Mouse (Mus musculus) right cerebral cortex, postnatal 10 days (tissue): ENCODE measurements at regions not wholly inside any gene's neighbourhood (a gene's known extent, or its start where the extent isn't known, plus 50 kb on each side); places are given as distances from the start of the nearest gene placed in this dataset.

ENCODE experiments used
- DNase-seq, 2 experiments: peaks; one replicate each; pipeline ENCODE4 v3.0.0; 2021; ENCODE audit warnings: low spot score in 2 of 2

- DNase-seq, result no peak
Measured at GRCm38 (mm10) chr4:12769092-12769491, 597.3 kb upstream of the Fam92a start.

GRCm38 (mm10) chr4:12766763-12767162 lies 594.9 kb upstream of the Fam92a start:
- no peak for DNase-seq

- DNase-seq, result no peak
Measured at GRCm38 (mm10) chr4:12750817-12751216, 579.0 kb upstream of the Fam92a start.

- no peak for DNase-seq
Measured at GRCm38 (mm10) chr4:12749874-12750273, 578.1 kb upstream of the Fam92a start.

DNA sequence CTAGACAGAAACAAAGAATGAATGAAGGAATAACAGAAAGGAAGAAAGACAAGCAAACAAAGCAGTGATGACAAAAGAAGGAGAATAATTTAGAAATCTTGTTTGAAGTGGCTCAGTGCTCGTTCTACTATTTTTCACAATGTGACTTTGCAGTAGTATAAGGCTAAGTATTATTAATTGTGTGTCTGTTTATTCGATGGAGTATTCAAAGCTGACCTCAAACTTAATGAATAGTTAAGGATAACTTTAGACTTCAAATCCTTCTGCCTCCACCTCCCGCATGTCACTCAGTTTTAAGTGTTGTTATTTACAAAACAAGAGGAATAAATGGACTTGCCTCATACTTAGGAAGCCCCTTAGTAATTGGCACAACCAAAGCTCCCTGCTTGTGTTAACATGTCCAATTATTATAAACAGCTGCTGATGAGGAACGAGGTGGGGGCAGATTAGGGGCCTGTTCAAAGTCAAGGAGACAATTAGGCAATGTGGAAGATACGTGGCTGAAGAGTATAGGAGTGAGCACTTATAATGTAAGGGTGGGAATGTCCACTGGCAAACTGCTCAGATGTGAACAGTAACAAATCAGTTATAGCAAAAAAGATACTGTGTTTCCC lies 572.0 kb upstream of the Fam92a start:
- DNase-seq, result no peak

GRCm38 (mm10) chr4:12736411-12736810 lies 564.6 kb upstream of the Fam92a start:
- DNase-seq, result no peak

- DNase-seq, result no peak
Measured at GRCm38 (mm10) chr4:12700189-12700588, 528.4 kb upstream of the Fam92a start.

- no peak for DNase-seq
Measured at GRCm38 (mm10) chr4:12677814-12678213, 506.0 kb upstream of the Fam92a start.

DNA sequence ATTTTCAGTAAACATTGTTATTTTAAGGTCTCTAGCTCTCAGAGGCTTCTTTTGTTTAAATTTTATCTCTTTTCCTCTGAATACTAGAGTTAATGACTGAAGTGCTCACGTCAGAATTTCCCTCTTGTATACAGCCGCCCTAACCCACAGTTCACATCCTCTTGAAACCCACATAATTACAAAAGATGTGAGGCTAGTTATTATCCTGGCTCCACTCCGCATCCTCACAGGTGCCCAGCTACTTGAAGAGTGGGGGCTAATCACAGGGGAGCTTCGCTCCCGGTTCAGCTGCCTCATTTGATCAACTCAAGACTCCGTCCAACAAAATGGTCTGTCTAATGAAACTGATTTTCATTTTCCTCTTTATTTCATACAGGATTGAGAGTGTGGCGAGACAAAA lies 499.6 kb upstream of the Fam92a start:
- DNase-seq, result no peak

DNA sequence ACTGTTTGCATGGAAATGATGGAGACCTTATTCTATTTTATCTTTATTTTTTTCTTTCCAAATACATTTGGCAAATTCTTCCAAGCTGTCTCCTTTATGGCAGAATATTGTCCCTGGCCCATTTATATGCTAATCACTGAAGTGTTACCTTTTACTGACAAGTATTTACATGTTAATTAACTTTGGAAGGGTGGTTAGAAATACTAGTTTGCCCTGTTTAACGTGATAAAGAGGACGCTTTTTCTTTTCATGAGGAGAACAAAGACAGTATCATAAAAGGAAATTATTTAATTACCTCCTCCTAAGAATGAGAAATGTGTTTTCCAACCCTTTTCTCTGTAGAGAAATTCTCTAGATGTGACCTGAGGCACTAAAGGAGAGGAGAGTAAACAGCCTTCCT lies 491.4 kb upstream of the Fam92a start:
- no peak for DNase-seq

DNA sequence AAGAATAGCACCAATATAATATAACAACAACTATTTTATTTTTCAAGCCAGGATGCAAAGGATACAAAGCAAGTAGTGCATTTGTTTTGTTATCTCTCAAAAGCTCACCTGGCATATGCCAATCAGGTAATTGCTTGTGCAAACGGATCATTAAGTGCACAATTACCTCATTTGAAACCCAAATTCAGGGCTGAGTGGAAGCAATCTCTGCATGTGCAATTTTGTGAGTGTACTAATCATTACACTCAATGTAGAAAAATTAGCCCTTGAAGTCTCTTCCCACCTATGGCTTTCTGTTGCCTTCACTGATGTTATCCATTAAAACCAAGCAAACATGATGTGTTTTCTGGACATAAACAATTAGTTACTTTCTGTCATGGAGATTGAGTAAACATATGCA lies 490.9 kb upstream of the Fam92a start:
- DNase-seq, result no peak

- no peak for DNase-seq
Measured at GRCm38 (mm10) chr4:12659084-12659483, 487.3 kb upstream of the Fam92a start.

DNA sequence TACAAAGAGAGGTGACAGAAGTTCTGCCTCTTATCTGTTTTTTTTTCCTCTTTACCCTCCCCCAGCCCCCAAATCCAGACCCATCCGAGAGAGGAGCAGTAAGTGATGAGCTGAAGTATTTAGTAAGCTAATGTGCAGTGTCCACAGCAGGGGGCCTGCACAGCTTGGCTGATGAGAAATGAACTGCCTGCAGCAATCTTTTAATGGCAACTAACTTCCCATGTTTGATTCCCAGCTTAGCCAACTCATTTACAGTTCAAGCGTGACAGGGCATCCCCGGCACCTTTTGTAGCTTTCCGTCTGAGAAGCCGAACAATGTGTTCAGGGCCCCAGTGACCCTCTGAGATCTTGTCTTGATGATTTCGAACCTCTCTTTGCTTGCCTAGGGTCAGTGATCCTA lies 486.8 kb upstream of the Fam92a start:
- DNase-seq, result no peak

DNA sequence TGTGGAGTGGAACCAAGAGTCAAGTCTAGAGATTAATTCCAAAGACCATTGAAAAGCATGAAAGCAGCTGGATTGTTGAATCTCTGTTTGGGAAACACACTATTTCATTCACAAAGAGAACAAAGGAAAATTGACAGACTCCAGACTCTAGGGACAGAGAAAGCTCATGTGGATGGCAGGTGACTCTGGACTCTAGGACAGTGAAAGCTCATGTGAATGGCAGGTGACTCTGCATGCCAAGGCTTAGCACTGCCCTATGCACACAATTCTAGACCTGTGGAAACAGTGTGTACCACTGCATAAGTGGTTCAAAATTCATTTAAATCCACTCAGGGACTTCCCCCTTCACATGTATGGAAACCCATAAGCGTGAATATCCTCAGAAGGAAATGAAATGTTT lies 486.0 kb upstream of the Fam92a start:
- DNase-seq, result no peak

GRCm38 (mm10) chr4:12656924-12657603 lies 485.2 kb upstream of the Fam92a start:
- DNase-seq, result no peak

DNA sequence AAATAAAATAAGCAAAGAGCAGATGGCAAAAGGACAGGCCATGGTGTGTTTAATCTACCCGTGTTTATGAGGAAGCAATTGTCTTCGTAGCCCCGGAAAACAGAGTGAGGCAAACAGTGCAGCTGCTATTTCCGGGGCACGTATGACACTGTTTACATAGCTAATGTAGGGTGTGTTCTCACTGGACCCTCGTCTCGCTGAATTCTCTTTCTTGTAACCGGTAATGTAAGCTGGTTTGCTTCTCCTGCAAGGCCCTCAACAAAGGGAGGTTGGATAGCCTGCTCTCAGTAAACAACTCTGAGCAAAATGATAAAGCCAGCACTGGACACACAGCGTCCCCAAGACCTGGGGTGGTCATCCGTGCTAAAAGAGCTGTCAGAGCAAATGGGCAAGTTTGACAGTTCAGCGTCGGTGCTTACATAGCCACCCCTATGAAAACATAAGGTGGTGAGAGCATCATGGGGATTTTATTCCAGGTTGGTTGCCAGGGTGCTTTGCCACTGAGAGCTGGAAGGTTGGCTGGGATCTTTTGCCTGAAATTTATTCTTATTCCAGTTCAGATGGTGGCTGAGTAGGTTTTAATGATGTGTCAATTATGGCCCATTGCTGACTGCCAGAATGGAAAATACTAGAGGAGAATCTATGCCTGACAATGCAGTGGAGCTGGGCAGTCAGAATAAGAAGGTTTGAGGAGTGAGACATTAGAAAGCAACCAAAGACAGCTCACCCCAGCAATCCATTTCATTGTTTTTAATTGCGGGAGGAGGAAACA lies 483.8 kb upstream of the Fam92a start:
- no peak for DNase-seq

DNA sequence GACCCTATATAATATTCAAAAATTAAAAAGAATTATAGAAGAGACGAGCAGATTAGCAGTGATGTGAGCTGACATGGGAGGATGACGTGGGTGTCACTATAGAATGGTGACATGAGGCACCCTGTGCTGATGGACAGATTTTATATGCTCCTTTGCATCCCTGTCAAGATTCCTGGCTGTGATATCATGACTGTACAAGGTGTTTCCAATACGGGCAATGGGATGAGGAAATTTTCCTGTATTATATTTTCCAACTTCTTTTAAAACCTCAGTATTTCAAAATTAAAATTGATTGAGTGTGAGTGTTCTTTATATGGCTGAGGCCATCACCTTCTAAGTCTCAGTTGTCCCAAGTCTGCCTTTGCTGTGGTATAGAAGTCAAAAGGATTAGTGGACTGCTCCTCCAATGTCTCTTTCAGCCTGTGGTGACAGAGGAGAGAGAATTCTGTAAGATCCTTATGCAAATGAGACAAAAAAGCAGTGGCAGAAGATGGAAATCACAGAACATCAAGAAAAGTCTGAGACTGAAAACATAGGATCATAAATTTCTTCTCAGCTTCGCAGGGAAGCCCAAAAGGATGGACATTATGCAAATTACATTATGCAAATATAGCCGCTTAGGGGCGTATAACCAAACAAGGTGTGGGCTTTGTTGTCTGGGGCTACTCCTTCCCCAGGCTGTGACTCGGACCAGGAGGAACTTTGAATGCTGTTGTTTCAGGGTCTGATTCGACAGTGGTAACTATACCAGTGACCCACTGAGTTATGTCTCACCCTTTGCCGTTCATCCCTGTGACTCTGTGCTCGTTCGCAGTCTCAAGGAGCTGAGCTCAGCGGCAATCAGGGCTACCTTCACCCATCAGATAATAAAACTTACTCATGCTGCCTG lies 483.0 kb upstream of the Fam92a start:
- DNase-seq, result no peak

- no peak for DNase-seq
Measured at GRCm38 (mm10) chr4:12647732-12648131, 475.9 kb upstream of the Fam92a start.

DNA sequence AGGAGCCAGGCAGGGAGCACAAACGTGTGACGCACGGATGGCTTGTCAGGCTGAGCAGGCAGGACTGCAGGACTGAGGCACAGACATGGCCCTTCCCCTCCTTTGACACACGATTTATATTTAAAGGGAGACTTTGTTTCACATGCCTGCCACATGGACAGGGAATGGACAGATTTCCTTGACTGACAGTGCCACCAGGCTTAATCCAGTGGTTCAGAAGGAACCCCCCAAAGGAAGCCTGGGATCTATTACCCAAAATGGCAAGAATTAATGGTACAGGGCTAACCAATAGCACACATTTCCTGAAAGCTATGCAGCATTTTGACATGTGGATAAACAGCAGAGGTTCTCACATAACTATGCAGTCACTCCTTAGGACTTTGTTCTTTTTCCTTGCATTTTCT lies 470.7 kb upstream of the Fam92a start:
- no peak for DNase-seq

DNA sequence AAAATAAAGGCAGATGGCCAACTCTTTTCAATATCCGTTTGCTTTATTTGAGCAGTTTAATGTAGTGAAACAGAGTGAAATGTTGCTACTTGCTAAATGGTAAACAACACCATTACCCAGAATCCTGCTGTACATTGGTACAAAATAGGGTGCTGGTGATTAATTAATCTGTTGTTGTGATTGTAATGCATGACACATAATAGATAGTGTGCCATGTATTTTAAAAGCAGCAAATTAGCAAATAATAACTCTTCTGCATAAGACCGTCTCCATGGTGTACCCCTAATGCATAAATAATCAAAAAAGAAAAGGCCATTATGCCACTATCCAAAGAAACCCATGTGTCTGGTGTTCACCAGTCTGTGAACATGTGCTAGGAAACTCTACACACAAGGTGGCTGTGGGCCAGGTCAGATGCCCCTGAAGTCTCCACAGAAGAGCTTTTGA lies 457.6 kb upstream of the Fam92a start:
- DNase-seq, result no peak

DNA sequence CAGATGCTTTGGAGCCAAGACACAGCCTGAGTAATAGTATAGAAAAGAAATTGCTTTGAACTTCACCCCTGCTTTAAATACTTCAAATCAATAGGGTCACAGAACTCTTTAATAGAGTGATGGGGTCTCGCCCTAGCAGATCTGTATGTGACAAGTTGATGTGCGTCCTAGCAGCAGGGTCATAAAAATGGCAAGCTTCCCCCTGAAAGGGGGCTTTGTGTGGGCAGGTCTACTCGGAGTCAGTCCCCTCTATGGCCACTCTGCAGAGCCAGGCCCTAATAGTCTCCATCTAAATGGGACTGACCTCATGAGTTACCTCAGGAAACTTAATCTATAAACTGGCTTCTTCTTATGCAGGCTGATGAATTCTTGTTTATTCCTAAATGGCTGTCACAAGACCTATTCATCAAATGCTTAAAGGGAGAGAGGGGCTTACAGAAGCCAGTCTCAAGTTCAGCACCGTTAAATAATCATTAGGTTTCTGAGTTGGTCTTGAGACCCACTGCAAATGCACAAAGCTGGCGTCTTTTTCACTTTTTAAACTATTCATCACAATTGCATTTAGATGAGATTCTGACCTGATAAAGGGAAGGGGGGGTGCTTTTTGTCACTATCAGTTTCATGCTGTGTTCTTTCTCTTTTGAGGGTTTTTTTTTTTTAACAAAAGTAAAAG lies 457.0 kb upstream of the Fam92a start:
- no peak for DNase-seq
